ENCODE assay signal across 16 mouse cellular contexts in genomic region chr7:96633008-96633407, GRCm38 (mm10).
DNase-seq lines count a peak whose midpoint lies in the region; ATAC-seq lines count a peak whose summit lies in the region.
"Had no signal": no experiment of that assay in that cellular context is flagged by ENCODE, and none has a peak within 500 bp of the region (broad histone marks: within the 10 kb centered on the region; RNA-seq: fewer than 3 reads in every experiment).

No protein-coding gene starts in this region.

- H3K4me3 ChIP-seq in heart, embryonic 11.5 days (ENCODE audit: low read depth, low read length): no peak overlapping the region
- H3K4me3 ChIP-seq in lung, embryonic 15.5 days: no peak overlapping the region
- H3K4me3 ChIP-seq in intestine, embryonic 15.5 days (replicated peaks): no peak overlapping the region
- no peak overlapping the region for H3K4me3 ChIP-seq in stomach, embryonic 15.5 days (replicated peaks)
- H3K4me3 ChIP-seq: embryonic facial prominence, embryonic 15.5 days; forebrain, embryonic 15.5 days; limb, embryonic 13.5 days; midbrain, embryonic 15.5 days had no signal

- H3K4me2 ChIP-seq in heart, embryonic 11.5 days: no peak overlapping the region
- H3K4me2 ChIP-seq in lung, embryonic 15.5 days: no peak overlapping the region
- no peak overlapping the region for H3K4me2 ChIP-seq in intestine, embryonic 15.5 days (replicated peaks)
- no peak overlapping the region for H3K4me2 ChIP-seq in stomach, embryonic 15.5 days
- H3K4me2 ChIP-seq: embryonic facial prominence, embryonic 15.5 days; forebrain, embryonic 15.5 days; limb, embryonic 13.5 days; midbrain, embryonic 15.5 days had no signal

- 0 out of 2 replicates have a peak, but pooled peaks cover 2% of the 10 kb centered on the region for H3K9me3 ChIP-seq in heart, embryonic 11.5 days (replicated peaks; ENCODE audit: control insufficient read depth, low read length)
- H3K9me3 ChIP-seq in lung, embryonic 15.5 days: no peaks in the 10 kb centered on the region
- H3K9me3 ChIP-seq in intestine, embryonic 15.5 days: no peaks in the 10 kb centered on the region
- H3K9me3 ChIP-seq in stomach, embryonic 15.5 days: no peaks in the 10 kb centered on the region
- H3K9me3 ChIP-seq: embryonic facial prominence, embryonic 15.5 days; forebrain, embryonic 15.5 days; midbrain, embryonic 15.5 days had no signal

- peak; percentile 33 to 63 for DNase-seq in heart, adult 18-20 months
- no peak for DNase-seq in lung, postnatal 4 days
- DNase-seq in ovary, postnatal 14 days (ENCODE audit: low spot score): no peak
- no peak for DNase-seq in cerebellum, postnatal 36 days
- DNase-seq: cerebellum, adult 11-12 months; gastrocnemius, postnatal 10 days; thymus, postnatal 36 days had no signal

- no peak overlapping the region for H3K9ac ChIP-seq in heart, embryonic 11.5 days (ENCODE audit: low read depth, low read length)
- no peak overlapping the region for H3K9ac ChIP-seq in lung, embryonic 15.5 days
- H3K9ac ChIP-seq in intestine, embryonic 15.5 days: no peak overlapping the region
- H3K9ac ChIP-seq in stomach, embryonic 15.5 days: no peak overlapping the region
- H3K9ac ChIP-seq: embryonic facial prominence, embryonic 15.5 days; forebrain, embryonic 15.5 days; limb, embryonic 13.5 days; midbrain, embryonic 15.5 days had no signal

- peaks cover 13% of the 10 kb centered on the region; the same call in 1 of the 2 replicates for H3K27me3 ChIP-seq in heart, embryonic 11.5 days (ENCODE audit: control insufficient read depth, insufficient read depth, low read length)
- no peaks in the 10 kb centered on the region for H3K27me3 ChIP-seq in lung, embryonic 15.5 days
- no peaks in the 10 kb centered on the region for H3K27me3 ChIP-seq in intestine, embryonic 15.5 days (replicated peaks)
- no peaks in the 10 kb centered on the region for H3K27me3 ChIP-seq in stomach, embryonic 15.5 days (replicated peaks)
- H3K27me3 ChIP-seq: embryonic facial prominence, embryonic 15.5 days; forebrain, embryonic 15.5 days; limb, embryonic 13.5 days; midbrain, embryonic 15.5 days; Patski had no signal

- ATAC-seq in heart, embryonic 11.5 days (replicated peaks; ENCODE audit: insufficient number of reproducible peaks, low FRiP score, low TSS enrichment): no peak
- ATAC-seq in lung, embryonic 15.5 days (ENCODE audit: borderline replicate concordance, extremely low read depth, low FRiP score, low TSS enrichment): no peak; the same call in 1 of the 2 replicates
- peak; percentile 86 for ATAC-seq in intestine, embryonic 15.5 days
- peak; percentile 60; the same call in 1 of the 2 replicates for ATAC-seq in stomach, embryonic 15.5 days (ENCODE audit: insufficient read depth, low FRiP score, low read depth)
- ATAC-seq: forebrain, embryonic 15.5 days; midbrain, embryonic 15.5 days; Patski had no signal

- H3K36me3 ChIP-seq in heart, embryonic 11.5 days (ENCODE audit: control insufficient read depth, insufficient read depth, low read length): no peaks in the 10 kb centered on the region
- no peaks in the 10 kb centered on the region for H3K36me3 ChIP-seq in lung, embryonic 15.5 days
- no peaks in the 10 kb centered on the region for H3K36me3 ChIP-seq in intestine, embryonic 15.5 days
- H3K36me3 ChIP-seq in stomach, embryonic 15.5 days: no peaks in the 10 kb centered on the region
- H3K36me3 ChIP-seq: embryonic facial prominence, embryonic 15.5 days; forebrain, embryonic 15.5 days; midbrain, embryonic 15.5 days had no signal

- WGBS in heart, embryonic 11.5 days (ENCODE audit: insufficient replicate concordance): 24% methylated on average over 1 of the region's 1 CpGs
- 43% methylated on average over 1 of the region's 1 CpGs for WGBS in lung, embryonic 15.5 days
- WGBS in intestine, embryonic 15.5 days: 52% methylated on average over 1 of the region's 1 CpGs
- 8% methylated on average over 1 of the region's 1 CpGs for WGBS in stomach, embryonic 15.5 days

- H3K27ac ChIP-seq in heart, embryonic 11.5 days (ENCODE audit: low read depth, low read length): no peak overlapping the region
- H3K27ac ChIP-seq in lung, embryonic 15.5 days: 0 out of 2 replicates have a peak overlapping the region, but pooled peaks have one; percentile 15
- H3K27ac ChIP-seq in intestine, embryonic 15.5 days: peak overlapping the region; percentile 75
- peak overlapping the region; percentile 74 for H3K27ac ChIP-seq in stomach, embryonic 15.5 days
- H3K27ac ChIP-seq: embryonic facial prominence, embryonic 15.5 days; forebrain, embryonic 15.5 days; limb, embryonic 13.5 days; midbrain, embryonic 15.5 days had no signal

- no peaks in the 10 kb centered on the region for H3K4me1 ChIP-seq in heart, embryonic 11.5 days (ENCODE audit: control insufficient read depth, insufficient read depth, low read length)
- H3K4me1 ChIP-seq in lung, embryonic 15.5 days: no peaks in the 10 kb centered on the region
- H3K4me1 ChIP-seq in intestine, embryonic 15.5 days (replicated peaks): no peaks in the 10 kb centered on the region; the same call in 1 of the 2 replicates
- peaks cover 4% of the 10 kb centered on the region; the same call in 1 of the 2 replicates for H3K4me1 ChIP-seq in stomach, embryonic 15.5 days
- H3K4me1 ChIP-seq: embryonic facial prominence, embryonic 15.5 days; limb, embryonic 13.5 days; midbrain, embryonic 15.5 days had no signal

Comparison
In these comparisons a context has a peak if more than half of its experiments do, and no peak if none do; other contexts are left out.
1. DNase-seq: peak in heart, adult 18-20 months (2 of 2); none in lung, postnatal 4 days (0 of 2), ovary, postnatal 14 days (single experiment) and cerebellum, postnatal 36 days (0 of 2).
2. ATAC-seq: peak in intestine, embryonic 15.5 days (single experiment) and stomach, embryonic 15.5 days (single experiment); none in heart, embryonic 11.5 days (single experiment) and lung, embryonic 15.5 days (single experiment).